Mouse (Mus musculus) lung, embryonic 15.5 days (tissue): ENCODE results near the gene D630045J12Rik. TPM values are rescaled to one million over a fixed set of nuclear protein-coding genes. Genes with fewer than 3 reads are reported as not detected.

ENCODE experiments used
- ATAC-seq: fragments of 200-750 bp; cut with Nextera tagmentation; 2 replicates; pipeline ENCODE4 v1.8.0; 2017; ENCODE audit warnings: moderate number of reproducible peaks, borderline replicate concordance; ENCODE audit not compliant: low FRiP score, low TSS enrichment; ENCODE audit errors: extremely low read depth
- H3K27ac ChIP-seq: fragments of 300-500 bp; sonication (generic); 2 replicates; pipeline ENCODE4 v1.5.1; 2015; ENCODE audit warnings: moderate library complexity, mild to moderate bottlenecking, inconsistent platforms
- H3K27me3 ChIP-seq: fragments of 300-500 bp; sonication (generic); 2 replicates; pipeline ENCODE4 v1.6.1; 2015; ENCODE audit warnings: inconsistent platforms
- H3K36me3 ChIP-seq: fragments of 300-500 bp; sonication (generic); 2 replicates; pipeline ENCODE4 v1.6.1; 2015; ENCODE audit warnings: inconsistent platforms
- H3K4me1 ChIP-seq: fragments of 300-500 bp; sonication (generic); 2 replicates; pipeline ENCODE4 v1.6.1; 2015; ENCODE audit warnings: inconsistent platforms
- H3K4me2 ChIP-seq: fragments of 300-500 bp; sonication (generic); 2 replicates; pipeline ENCODE4 v1.6.1; 2015; ENCODE audit warnings: inconsistent platforms, mild to moderate bottlenecking, moderate library complexity
- H3K4me3 ChIP-seq: fragments of 300-500 bp; sonication (generic); 2 replicates; pipeline ENCODE4 v1.5.1; 2015; ENCODE audit warnings: mild to moderate bottlenecking, inconsistent platforms
- H3K9ac ChIP-seq: fragments of 300-500 bp; sonication (generic); 2 replicates; pipeline ENCODE4 v1.6.1; 2015; ENCODE audit warnings: inconsistent platforms
- H3K9me3 ChIP-seq: fragments of 300-500 bp; sonication (generic); 2 replicates; pipeline ENCODE4 v1.6.1; 2016; ENCODE audit warnings: inconsistent platforms
- WGBS: fragments of 180-500 bp; shearing (Covaris S2); methylation state at CpG from one replicate; pipeline ENCODE4 v1.1.7; 2015; 5-methylcytosine and 5-hydroxymethylcytosine counted together
- polyA plus RNA-seq: library from polyadenylated mRNA; unstranded; fragments of >200 nt; fragmentation: Nextera tagmentation; extraction: Ambion mirVana; gene quantifications from 2 replicates; pipeline ENCODE4 v1.2.1, GENCODE M21; 2015

Gene D630045J12Rik
- polyA plus RNA-seq, 1 experiment from 2014 or later, result 3.4 TPM

- Histone ChIP-seq H3K27ac (no peak overlapping the region), H3K4me3 (no peak overlapping the region), H3K9me3 (no peaks in the 10 kb centered on the region), H3K9ac (no peak overlapping the region), H3K4me2 (no peak overlapping the region), H3K4me1 (peaks cover 21% of the 10 kb centered on the region), H3K27me3 (no peaks in the 10 kb centered on the region), H3K36me3 (0 out of 2 replicates have a peak, but pooled peaks cover 2% of the 10 kb centered on the region)
- ATAC-seq, result no peak
- 88% methylated on average over 19 of the region's 19 CpGs for WGBS
Measured at GRCm38 (mm10) chr6:38149483-38149882, 104.3 kb downstream of the D630045J12Rik start.

DNA sequence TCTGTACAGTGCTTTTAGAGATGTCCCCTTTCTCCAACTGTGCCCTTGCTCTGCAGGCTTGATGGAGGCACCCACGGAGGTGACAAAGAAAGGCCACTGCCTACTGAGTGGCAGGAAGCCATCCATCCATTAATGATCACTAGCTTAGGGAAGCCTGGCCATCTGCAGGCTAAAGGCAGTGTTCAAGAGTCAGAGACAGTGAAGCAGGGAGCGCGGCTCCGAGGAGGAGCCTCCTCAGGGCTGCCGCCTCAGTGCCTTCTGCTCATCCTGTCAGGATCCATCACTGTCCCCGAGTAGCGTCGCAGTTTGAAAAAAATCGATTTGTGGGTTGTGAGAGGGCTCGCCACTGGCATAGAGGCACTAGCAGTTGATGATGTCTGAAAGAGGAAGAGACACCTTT, 105.2 kb downstream of the D630045J12Rik start:
- Histone ChIP-seq H3K36me3 (0 out of 2 replicates have a peak, but pooled peaks cover 2% of the 10 kb centered on the region), H3K27me3 (no peaks in the 10 kb centered on the region), H3K4me1 (peaks cover 30% of the 10 kb centered on the region), H3K27ac (no peak overlapping the region), H3K4me3 (no peak overlapping the region), H3K9me3 (no peaks in the 10 kb centered on the region), H3K4me2 (no peak overlapping the region), H3K9ac (no peak overlapping the region)
- 88% methylated on average over 10 of the region's 10 CpGs for WGBS
- ATAC-seq, result no peak

- Histone ChIP-seq H3K36me3 (0 out of 2 replicates have a peak, but pooled peaks cover 2% of the 10 kb centered on the region), H3K4me3 (no peak overlapping the region), H3K9ac (no peak overlapping the region), H3K9me3 (no peaks in the 10 kb centered on the region), H3K4me2 (no peak overlapping the region), H3K27ac (no peak overlapping the region), H3K4me1 (peaks cover 33% of the 10 kb centered on the region), H3K27me3 (no peaks in the 10 kb centered on the region)
- WGBS, result 89% methylated on average over 5 of the region's 5 CpGs
- ATAC-seq, result no peak
Measured at GRCm38 (mm10) chr6:38147301-38147700, 106.5 kb downstream of the D630045J12Rik start.

- H3K4me1 ChIP-seq, result peaks cover 33% of the 10 kb centered on the region
- 47% methylated on average over 8 of the region's 8 CpGs for WGBS
- H3K27me3 ChIP-seq, result no peaks in the 10 kb centered on the region
- H3K9me3 ChIP-seq, result no peaks in the 10 kb centered on the region
- no peak overlapping the region for H3K9ac ChIP-seq
- peak overlapping the region; percentile 57 for H3K27ac ChIP-seq
- H3K4me2 ChIP-seq, result no peak overlapping the region
- ATAC-seq, result peak; percentile 32; the same call in 1 of the 2 replicates
- peaks cover 5% of the 10 kb centered on the region; the same call in 1 of the 2 replicates for H3K36me3 ChIP-seq
- H3K4me3 ChIP-seq, result no peak overlapping the region
Measured at GRCm38 (mm10) chr6:38145463-38146065, 108.2 kb downstream of the D630045J12Rik start.

GRCm38 (mm10) chr6:38144161-38144998, 109.4 kb downstream of the D630045J12Rik start:
- H3K9ac ChIP-seq, result no peak overlapping the region
- H3K9me3 ChIP-seq, result no peaks in the 10 kb centered on the region
- H3K36me3 ChIP-seq, result peaks cover 5% of the 10 kb centered on the region; the same call in 1 of the 2 replicates
- no peak overlapping the region for H3K4me2 ChIP-seq
- 36% methylated on average over 9 of the region's 9 CpGs for WGBS
- peaks cover 33% of the 10 kb centered on the region for H3K4me1 ChIP-seq
- H3K27me3 ChIP-seq, result no peaks in the 10 kb centered on the region
- peak; percentile 62; the same call in 1 of the 2 replicates for ATAC-seq
- peak overlapping the region; percentile 57 for H3K27ac ChIP-seq
- no peak overlapping the region for H3K4me3 ChIP-seq

DNA sequence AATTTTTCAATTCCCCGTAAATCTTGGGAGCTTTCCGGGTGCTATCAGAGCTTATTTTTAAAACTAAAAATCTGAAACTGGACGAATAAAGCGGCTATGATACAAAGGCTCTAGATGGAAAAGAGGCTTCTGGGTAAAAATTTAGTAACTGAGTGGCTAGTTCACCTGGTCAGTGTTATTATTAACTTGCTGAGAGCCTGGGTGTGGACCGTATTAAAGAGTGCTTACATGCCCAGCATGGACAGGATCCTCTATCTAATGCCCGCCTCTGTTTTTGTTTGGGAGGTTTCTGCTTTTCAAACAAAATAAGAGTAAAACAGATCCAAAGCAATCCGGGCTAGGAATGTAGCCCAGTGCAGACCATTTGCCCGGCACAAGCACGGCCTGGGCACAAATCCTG, 113.4 kb downstream of the D630045J12Rik start:
- Histone ChIP-seq H3K27me3 (no peaks in the 10 kb centered on the region), H3K4me2 (no peak overlapping the region), H3K36me3 (peaks cover 3% of the 10 kb centered on the region; the same call in 1 of the 2 replicates), H3K4me3 (no peak overlapping the region), H3K9me3 (no peaks in the 10 kb centered on the region), H3K27ac (no peak overlapping the region), H3K4me1 (peaks cover 21% of the 10 kb centered on the region), H3K9ac (no peak overlapping the region)
- no peak for ATAC-seq
- WGBS, result 90% methylated on average over 9 of the region's 9 CpGs

DNA sequence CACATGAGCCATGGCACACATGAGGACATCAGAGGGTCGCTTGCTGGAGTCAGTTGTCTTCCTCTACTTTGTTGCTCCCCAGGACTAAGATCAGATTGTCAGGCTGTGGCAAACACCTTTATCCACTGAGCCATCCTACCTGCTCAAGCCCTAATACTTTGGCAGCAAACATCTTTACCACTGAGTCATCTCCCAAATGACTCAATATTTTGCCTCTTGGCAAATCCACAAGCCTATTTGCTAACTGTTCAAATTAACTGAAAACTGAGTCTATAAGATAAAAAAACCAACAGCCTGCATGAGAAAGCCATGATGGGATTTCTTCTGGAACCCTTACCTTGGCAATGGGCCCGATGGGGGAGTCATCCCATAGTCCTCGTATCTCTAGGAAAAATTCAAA, 114.7 kb downstream of the D630045J12Rik start:
- H3K4me3 ChIP-seq, result no peak overlapping the region
- no peaks in the 10 kb centered on the region for H3K9me3 ChIP-seq
- H3K9ac ChIP-seq, result no peak overlapping the region
- 80% methylated on average over 3 of the region's 3 CpGs for WGBS
- peaks cover 3% of the 10 kb centered on the region; the same call in 1 of the 2 replicates for H3K36me3 ChIP-seq
- ATAC-seq, result no peak
- no peak overlapping the region for H3K27ac ChIP-seq
- no peak overlapping the region for H3K4me2 ChIP-seq
- H3K27me3 ChIP-seq, result no peaks in the 10 kb centered on the region
- peaks cover 8% of the 10 kb centered on the region for H3K4me1 ChIP-seq

GRCm38 (mm10) chr6:38134806-38135559, 118.8 kb downstream of the D630045J12Rik start:
- peaks cover 4% of the 10 kb centered on the region; the same call in 1 of the 2 replicates for H3K36me3 ChIP-seq
- 80% methylated on average over 8 of the region's 8 CpGs for WGBS
- no peak overlapping the region for H3K4me2 ChIP-seq

DNA sequence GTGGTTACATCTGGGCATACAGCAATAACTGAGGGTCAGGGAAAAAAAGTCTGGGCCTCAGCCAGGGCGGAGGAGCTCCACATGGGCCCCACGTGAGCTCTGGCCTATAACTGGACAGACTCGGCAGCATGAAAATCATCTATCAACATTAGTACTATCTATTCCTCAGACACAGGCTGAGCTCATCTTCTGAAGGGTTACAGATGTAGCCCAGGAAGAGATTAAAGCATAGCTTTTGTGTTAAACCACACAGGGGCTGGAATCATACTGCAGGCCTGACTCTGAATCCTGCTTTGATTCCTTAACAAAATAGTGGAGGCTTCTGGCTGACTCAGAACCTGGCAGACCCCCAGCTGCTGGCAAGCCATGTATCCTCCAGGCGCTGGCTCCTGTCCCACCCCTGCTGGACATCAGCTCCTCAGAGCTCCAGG, 122.0 kb downstream of the D630045J12Rik start:
- H3K4me2 ChIP-seq, result no peak overlapping the region
- no peaks in the 10 kb centered on the region for H3K27me3 ChIP-seq
- ATAC-seq, result no peak
- H3K9ac ChIP-seq, result no peak overlapping the region
- no peak overlapping the region for H3K4me3 ChIP-seq
- H3K36me3 ChIP-seq, result peaks cover 17% of the 10 kb centered on the region; the same call in 1 of the 2 replicates
- no peak overlapping the region; the same call in 1 of the 2 replicates for H3K27ac ChIP-seq
- WGBS, result 49% methylated on average over 4 of the region's 4 CpGs
- no peaks in the 10 kb centered on the region for H3K9me3 ChIP-seq
- no peaks in the 10 kb centered on the region for H3K4me1 ChIP-seq

More at GRCm38 (mm10) chr6:38134806-38135559, 118.8 kb downstream of the D630045J12Rik start:
- Histone ChIP-seq H3K27ac (no peak overlapping the region), H3K27me3 (no peaks in the 10 kb centered on the region), H3K9me3 (no peaks in the 10 kb centered on the region), H3K4me1 (no peaks in the 10 kb centered on the region), H3K4me3 (no peak overlapping the region), H3K9ac (no peak overlapping the region)
- ATAC-seq, result no peak

DNA sequence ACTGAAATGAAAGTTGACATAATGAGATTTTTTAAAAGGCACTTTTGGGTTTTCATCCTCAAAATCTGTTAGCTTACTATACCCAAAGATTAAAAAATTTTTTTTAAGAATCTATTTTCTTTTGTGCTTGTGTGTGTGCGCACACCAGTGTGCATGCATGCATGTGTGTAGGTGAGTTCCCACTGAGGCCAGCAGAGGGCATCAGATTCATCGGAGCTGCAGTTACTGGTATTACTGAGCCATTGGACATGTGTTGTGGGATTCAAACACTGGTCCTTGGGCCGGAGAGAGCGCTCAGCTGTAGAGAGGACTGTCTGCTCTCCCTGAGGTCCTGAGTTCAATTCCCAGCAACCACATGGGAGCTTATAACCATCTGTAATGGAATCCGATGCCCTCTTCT, 123.9 kb downstream of the D630045J12Rik start:
- no peak for ATAC-seq
- H3K36me3 ChIP-seq, result peaks cover 17% of the 10 kb centered on the region; the same call in 1 of the 2 replicates
- H3K27me3 ChIP-seq, result no peaks in the 10 kb centered on the region
- no peak overlapping the region for H3K27ac ChIP-seq
- H3K4me3 ChIP-seq, result no peak overlapping the region
- no peak overlapping the region for H3K4me2 ChIP-seq
- H3K4me1 ChIP-seq, result no peaks in the 10 kb centered on the region
- WGBS, result 94% methylated on average over 5 of the region's 5 CpGs
- no peaks in the 10 kb centered on the region for H3K9me3 ChIP-seq
- no peak overlapping the region for H3K9ac ChIP-seq

- ATAC-seq, result no peak
- 78% methylated on average over 14 of the region's 14 CpGs for WGBS
- no peak overlapping the region for H3K4me3 ChIP-seq
- H3K9ac ChIP-seq, result no peak overlapping the region
- no peaks in the 10 kb centered on the region for H3K9me3 ChIP-seq
- no peak overlapping the region for H3K27ac ChIP-seq
- H3K36me3 ChIP-seq, result peaks cover 17% of the 10 kb centered on the region; the same call in 1 of the 2 replicates
- peaks cover 4% of the 10 kb centered on the region for H3K4me1 ChIP-seq
- H3K4me2 ChIP-seq, result no peak overlapping the region
- no peaks in the 10 kb centered on the region for H3K27me3 ChIP-seq
Measured at GRCm38 (mm10) chr6:38128115-38128514, 125.7 kb downstream of the D630045J12Rik start.
